Mouse (Mus musculus): ENCODE data around the gene Sec23ip.

GRCm38 (mm10) chr7:128746151-128746550 lies 1.4 kb downstream of the Sec23ip start:
- TF ChIP-seq GATA1 (IDR thresholded peaks at IDR 0.05; ENCODE audit: borderline replicate concordance, low read length) (no peak), FLI1 (IDR thresholded peaks at IDR 0.05; ENCODE audit: low read length) (no peak)
